Mouse (Mus musculus): ENCODE data around the gene Gm21028. TPM values are rescaled to one million over a fixed set of nuclear protein-coding genes. Genes with fewer than 3 reads are reported as not detected.
"Not testable (repeated sequence)": the region's sequence is repeated elsewhere in the genome, so short reads cannot be mapped to it uniquely, and the experiment has no call there.

Gm21028 gene
- total RNA-seq (2018; cell fraction: chromatin; rRNA removed): not detected
- not detected for total RNA-seq (2018; cell fraction: cytosol; rRNA removed)
- not detected for total RNA-seq (2018; cell fraction: nucleus; rRNA removed)
- not detected in 3 replicates for polyA plus RNA-seq (2018)

- Histone ChIP-seq H3K4me3 (ENCODE audit: inconsistent target) (no peak within 1 kb of the TSS), H3K27ac (no peak within 1 kb of the TSS), H3K36me3 (ENCODE audit: inconsistent target) (no peaks in the 10 kb centered on the region), H3K79me2 (ENCODE audit: inconsistent target) (no peaks in the 10 kb centered on the region)
- 91% methylated on average over 5 of the region's 5 CpGs for WGBS (ENCODE audit: missing documents)
Measured at GRCm38 (mm10) chr7:42578488-42578887, at the start of gene Gm21028. Gene Gm21028, minus strand, starts transcription at chr7:42578588.

- H3K27ac ChIP-seq; H3K79me2 ChIP-seq (ENCODE audit: inconsistent target); H3K36me3 ChIP-seq (ENCODE audit: inconsistent target); H3K4me3 ChIP-seq (ENCODE audit: inconsistent target): not testable (repeated sequence)
Measured at GRCm38 (mm10) chr7:42595666-42596065, 17.3 kb upstream of the Gm21028 start.

GRCm38 (mm10) chr7:42592413-42592812 lies 14.0 kb upstream of the Gm21028 start, which contains the start of gene Zfp977:
Gene Zfp977, minus strand, starts transcription at chr7:42592547.
- not testable (repeated sequence) for H3K79me2 ChIP-seq (ENCODE audit: inconsistent target); H3K36me3 ChIP-seq (ENCODE audit: inconsistent target); H3K4me3 ChIP-seq (ENCODE audit: inconsistent target); H3K27ac ChIP-seq
- 91% methylated on average over 11 of the region's 11 CpGs for WGBS (ENCODE audit: missing documents)

- H3K4me3 ChIP-seq (ENCODE audit: inconsistent target); H3K79me2 ChIP-seq (ENCODE audit: inconsistent target); H3K27ac ChIP-seq; H3K36me3 ChIP-seq (ENCODE audit: inconsistent target): not testable (repeated sequence)
Measured at GRCm38 (mm10) chr7:42591311-42591710, 12.9 kb upstream of the Gm21028 start.

- H3K27ac ChIP-seq: no peak overlapping the region
- H3K4me3 ChIP-seq (ENCODE audit: inconsistent target): no peak overlapping the region
- 76% methylated on average over 3 of the region's 3 CpGs for WGBS (ENCODE audit: missing documents)
- no peaks in the 10 kb centered on the region for H3K36me3 ChIP-seq (ENCODE audit: inconsistent target)
- no peaks in the 10 kb centered on the region for H3K79me2 ChIP-seq (ENCODE audit: inconsistent target)
Measured at GRCm38 (mm10) chr7:42551766-42552165, 26.6 kb downstream of the Gm21028 start.

Other genes starting within 250 kb of the Gm21028 start
- gene 4933421I07Rik, start 130.5 kb downstream of the Gm21028 start, polyA plus RNA-seq (2018): not detected in 3 replicates
- 4.7 to 5.0 TPM (median 4.8 TPM) in 3 replicates for gene Zfp141, start 72.8 kb downstream of the Gm21028 start, polyA plus RNA-seq (2018)
- 0.16 to 0.36 TPM in 2 of 3 replicates, not detected in the other for gene Zfp977, start 14.0 kb upstream of the Gm21028 start, polyA plus RNA-seq (2018)
- gene Zfp976, start 64.0 kb upstream of the Gm21028 start, polyA plus RNA-seq (2018): 1.3 to 2.1 TPM (median 1.8 TPM) in 3 replicates
- 2.5 to 6.2 TPM (median 2.9 TPM) in 3 replicates for gene Zfp975, start 114.2 kb upstream of the Gm21028 start, polyA plus RNA-seq (2018)
- not detected in 3 replicates for gene Gm17067, start 148.4 kb upstream of the Gm21028 start, polyA plus RNA-seq (2018)
- gene Vmn2r62, start 214.9 kb upstream of the Gm21028 start, polyA plus RNA-seq (2018): not detected in 3 replicates

Data from macrophage (primary cell).